Mouse (Mus musculus): ENCODE data around the gene Mast3. TPM values are rescaled to one million over a fixed set of nuclear protein-coding genes. Genes with fewer than 3 reads are reported as not detected.
"Not testable (repeated sequence)": the region's sequence is repeated elsewhere in the genome, so short reads cannot be mapped to it uniquely, and the experiment has no call there.

Mast3 gene
- polyA plus RNA-seq, 1 experiment from 2014 or later = 15.8 TPM

- ATAC-seq = no peak
- Histone ChIP-seq H3K36me3 (ENCODE audit: poor library complexity, severe bottlenecking) (peaks cover 17% of the 10 kb centered on the region), H3K27ac (no peak overlapping the region), H3K4me2 (no peak overlapping the region), H3K4me1 (peaks cover 12% of the 10 kb centered on the region), H3K9ac (no peak overlapping the region), H3K27me3 (no peaks in the 10 kb centered on the region), H3K4me3 (no peak overlapping the region), H3K9me3 (replicated peaks) (peaks cover 5% of the 10 kb centered on the region; the same call in 1 of the 2 replicates)
- 75% methylated on average over 8 of the region's 8 CpGs for WGBS
Observed at GRCm38 (mm10) chr8:70831517-70831916, 26.7 kb upstream of the Mast3 start.

DNA sequence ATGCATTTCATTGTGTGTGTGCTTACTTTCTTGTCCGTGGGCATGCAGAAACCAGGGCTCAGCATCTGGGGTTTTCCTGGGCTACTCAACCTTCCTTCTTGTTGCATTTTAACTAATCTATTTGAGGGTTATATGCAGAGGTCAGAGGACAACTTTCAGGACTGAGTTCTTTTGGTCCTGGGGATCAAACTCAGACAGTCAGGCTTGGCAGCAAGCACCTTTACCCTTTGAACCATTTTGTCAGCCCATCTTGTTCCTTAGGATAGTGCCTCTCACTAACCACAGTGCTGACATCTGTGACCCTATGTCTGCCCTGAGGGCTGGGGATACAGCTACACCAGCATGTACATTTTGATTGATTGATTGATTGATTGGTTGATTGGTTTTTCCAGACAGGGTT, 22.9 kb upstream of the Mast3 start:
- WGBS = 87% methylated on average over 1 of the region's 1 CpGs
- Histone ChIP-seq H3K36me3 (ENCODE audit: poor library complexity, severe bottlenecking) (no peaks in the 10 kb centered on the region), H3K4me1 (peaks cover 5% of the 10 kb centered on the region), H3K4me3 (no peak overlapping the region), H3K9ac (no peak overlapping the region), H3K27ac (no peak overlapping the region), H3K9me3 (replicated peaks) (peaks cover 5% of the 10 kb centered on the region; the same call in 1 of the 2 replicates), H3K27me3 (no peaks in the 10 kb centered on the region), H3K4me2 (no peak overlapping the region)
- ATAC-seq = no peak

GRCm38 (mm10) chr8:70827010-70827409, 22.2 kb upstream of the Mast3 start:
- Histone ChIP-seq H3K9ac (no peak overlapping the region), H3K4me2 (no peak overlapping the region), H3K9me3 (replicated peaks) (peaks cover 5% of the 10 kb centered on the region; the same call in 1 of the 2 replicates), H3K27ac (no peak overlapping the region), H3K36me3 (ENCODE audit: poor library complexity, severe bottlenecking) (no peaks in the 10 kb centered on the region), H3K4me3 (no peak overlapping the region), H3K4me1 (no peaks in the 10 kb centered on the region), H3K27me3 (no peaks in the 10 kb centered on the region)
- no peak for ATAC-seq
- 96% methylated on average over 2 of the region's 2 CpGs for WGBS

GRCm38 (mm10) chr8:70825816-70826215, 21.0 kb upstream of the Mast3 start:
- ATAC-seq = no peak
- H3K4me2 ChIP-seq = no peak overlapping the region
- H3K4me1 ChIP-seq = no peaks in the 10 kb centered on the region
- no peak overlapping the region for H3K4me3 ChIP-seq
- H3K9ac ChIP-seq = no peak overlapping the region
- H3K27ac ChIP-seq = no peak overlapping the region
- H3K36me3 ChIP-seq (ENCODE audit: poor library complexity, severe bottlenecking) = no peaks in the 10 kb centered on the region
- peaks cover 5% of the 10 kb centered on the region; the same call in 1 of the 2 replicates for H3K9me3 ChIP-seq (replicated peaks)
- peaks cover 5% of the 10 kb centered on the region; the same call in 1 of the 2 replicates for H3K27me3 ChIP-seq
- WGBS = 85% methylated on average over 8 of the region's 8 CpGs

DNA sequence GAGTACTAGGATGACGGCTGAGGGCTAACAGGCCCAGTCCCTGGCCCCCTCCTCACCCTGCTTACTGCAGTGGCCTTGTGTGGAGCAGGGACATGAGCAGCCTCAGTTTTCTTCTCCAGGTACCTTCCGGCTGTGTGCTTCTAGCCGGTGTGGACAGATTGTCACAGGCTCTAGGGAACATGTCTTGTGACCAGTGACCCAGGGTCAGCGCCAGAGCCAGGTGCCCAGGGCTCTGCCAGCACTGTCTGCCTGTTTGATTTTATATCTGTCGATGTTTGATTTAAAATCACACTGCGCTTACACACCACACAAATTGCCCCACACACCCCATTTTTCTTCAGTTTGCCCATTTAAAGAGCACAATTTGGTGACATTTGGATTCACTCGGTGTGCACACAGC, 18.9 kb upstream of the Mast3 start:
- WGBS = 88% methylated on average over 7 of the region's 7 CpGs
- H3K9ac ChIP-seq = no peak overlapping the region
- peaks cover 25% of the 10 kb centered on the region for H3K27me3 ChIP-seq
- H3K4me1 ChIP-seq = no peaks in the 10 kb centered on the region
- no peaks in the 10 kb centered on the region for H3K36me3 ChIP-seq (ENCODE audit: poor library complexity, severe bottlenecking)
- H3K4me3 ChIP-seq = no peak overlapping the region
- no peak for ATAC-seq
- H3K27ac ChIP-seq = no peak overlapping the region
- H3K9me3 ChIP-seq (replicated peaks) = peaks cover 6% of the 10 kb centered on the region; the same call in 1 of the 2 replicates
- H3K4me2 ChIP-seq = no peak overlapping the region

- not testable (repeated sequence) for H3K27ac ChIP-seq; H3K4me3 ChIP-seq; H3K9ac ChIP-seq; H3K4me2 ChIP-seq; H3K4me1 ChIP-seq; ATAC-seq; H3K36me3 ChIP-seq (ENCODE audit: poor library complexity, severe bottlenecking)
- 84% methylated on average over 3 of the region's 3 CpGs for WGBS
- peaks cover 29% of the 10 kb centered on the region for H3K27me3 ChIP-seq
- peaks cover 12% of the 10 kb centered on the region for H3K9me3 ChIP-seq (replicated peaks)
Observed at GRCm38 (mm10) chr8:70822594-70822993, 17.7 kb upstream of the Mast3 start.

DNA sequence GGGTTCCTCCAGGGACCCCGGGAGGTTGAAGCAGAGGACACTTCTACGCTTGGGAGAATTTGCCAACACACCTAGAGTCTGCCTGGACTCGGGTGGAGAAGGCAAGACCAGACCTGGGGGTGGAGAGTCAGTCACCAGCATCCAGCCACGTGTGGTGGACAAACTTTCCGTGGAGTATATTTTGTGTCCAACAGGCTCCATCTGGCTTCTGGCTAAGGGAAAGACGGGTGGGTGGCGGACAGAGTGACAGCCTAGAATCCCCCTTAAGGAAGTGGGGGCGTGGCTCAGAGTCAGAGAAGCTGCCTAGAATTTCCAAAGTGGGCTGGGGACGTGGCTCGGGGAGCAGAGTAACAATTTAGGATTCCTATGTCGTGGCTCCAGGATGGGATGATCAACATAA, 17.1 kb upstream of the Mast3 start:
- H3K27ac ChIP-seq = no peak overlapping the region
- no peak overlapping the region; the same call in 1 of the 2 replicates for H3K9ac ChIP-seq
- ATAC-seq = peak; percentile 19; the same call in 1 of the 2 replicates
- H3K4me2 ChIP-seq = no peak overlapping the region
- peaks cover 34% of the 10 kb centered on the region for H3K27me3 ChIP-seq
- H3K4me3 ChIP-seq = no peak overlapping the region
- no peaks in the 10 kb centered on the region for H3K36me3 ChIP-seq (ENCODE audit: poor library complexity, severe bottlenecking)
- peaks cover 11% of the 10 kb centered on the region for H3K9me3 ChIP-seq (replicated peaks)
- 56% methylated on average over 11 of the region's 11 CpGs for WGBS
- H3K4me1 ChIP-seq = 0 out of 2 replicates have a peak, but pooled peaks cover under 1% of the 10 kb centered on the region

DNA sequence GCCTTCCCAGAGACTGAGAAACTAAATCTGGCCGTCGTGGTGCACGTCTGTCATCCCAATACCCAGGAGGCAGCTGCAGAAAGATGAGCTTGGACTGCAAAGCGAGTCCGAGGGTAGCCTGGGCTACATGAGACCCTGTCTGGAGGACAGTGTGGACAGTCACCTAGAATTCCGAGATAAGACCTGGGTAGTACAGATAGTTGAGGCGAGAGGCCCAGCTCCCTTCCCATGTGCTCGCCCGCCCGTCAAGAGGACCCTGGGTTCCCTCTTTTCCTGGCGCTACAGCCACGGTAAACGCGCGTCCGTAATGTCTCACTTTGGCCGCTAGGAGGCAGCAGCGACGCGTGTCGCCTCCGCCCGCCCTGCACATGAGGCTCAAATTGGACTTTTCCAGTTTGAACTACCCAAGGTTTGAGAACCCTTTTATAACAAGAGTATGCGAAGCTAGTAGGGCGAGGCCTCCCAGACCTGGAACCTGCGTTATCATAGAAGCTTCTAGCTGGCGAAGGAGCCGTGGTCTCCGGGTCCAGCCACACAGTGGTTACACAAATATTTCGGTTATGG, 16.6 kb upstream of the Mast3 start:
- 17% methylated on average over 30 of the region's 30 CpGs for WGBS
- Histone ChIP-seq H3K4me3 (no peak overlapping the region), H3K4me1 (0 out of 2 replicates have a peak, but pooled peaks cover 5% of the 10 kb centered on the region), H3K36me3 (ENCODE audit: poor library complexity, severe bottlenecking) (no peaks in the 10 kb centered on the region), H3K27me3 (peaks cover 39% of the 10 kb centered on the region), H3K27ac (no peak overlapping the region), H3K9me3 (replicated peaks) (peaks cover 7% of the 10 kb centered on the region; the same call in 1 of the 2 replicates), H3K4me2 (no peak overlapping the region), H3K9ac (no peak overlapping the region; the same call in 1 of the 2 replicates)
- peak; percentile 59 for ATAC-seq

- H3K27ac ChIP-seq = no peak overlapping the region
- no peak overlapping the region; the same call in 1 of the 2 replicates for H3K4me2 ChIP-seq
- H3K27me3 ChIP-seq = peaks cover 51% of the 10 kb centered on the region
- WGBS = 2% methylated on average over 31 of the region's 31 CpGs
- H3K36me3 ChIP-seq (ENCODE audit: poor library complexity, severe bottlenecking) = no peaks in the 10 kb centered on the region
- peaks cover 7% of the 10 kb centered on the region; the same call in 1 of the 2 replicates for H3K9me3 ChIP-seq (replicated peaks)
- 0 out of 2 replicates have a peak, but pooled peaks cover 5% of the 10 kb centered on the region for H3K4me1 ChIP-seq
- ATAC-seq = peak; percentile 56; the same call in 1 of the 2 replicates
- H3K4me3 ChIP-seq = no peak overlapping the region
- H3K9ac ChIP-seq = no peak overlapping the region
Observed at GRCm38 (mm10) chr8:70820101-70820935, 15.5 kb upstream of the Mast3 start.

DNA sequence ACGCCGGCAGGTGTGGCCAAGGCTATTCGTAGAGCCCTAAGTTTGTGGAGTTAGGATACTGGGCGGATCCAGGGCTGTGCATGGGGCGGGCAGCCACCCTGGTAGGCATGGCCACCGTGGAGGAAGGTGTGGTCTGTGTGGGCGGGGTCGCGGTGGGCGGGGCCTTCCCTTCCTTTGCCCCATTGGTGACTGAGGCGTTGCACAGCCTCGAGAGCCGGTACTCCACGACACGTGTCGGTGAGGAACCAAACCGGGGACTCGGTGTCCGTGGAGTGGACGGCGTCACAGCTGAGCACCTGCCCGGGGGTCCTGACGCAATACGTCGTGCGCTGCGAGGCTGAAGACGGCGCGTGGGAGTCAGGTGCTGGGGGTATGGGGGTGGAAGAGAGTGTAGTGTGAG, 11.8 kb upstream of the Mast3 start:
- Histone ChIP-seq H3K9me3 (replicated peaks) (peaks cover 7% of the 10 kb centered on the region; the same call in 1 of the 2 replicates), H3K4me3 (no peak overlapping the region), H3K36me3 (ENCODE audit: poor library complexity, severe bottlenecking) (no peaks in the 10 kb centered on the region), H3K27ac (no peak overlapping the region), H3K4me2 (peak overlapping the region; percentile 45), H3K9ac (no peak overlapping the region), H3K27me3 (peaks cover 64% of the 10 kb centered on the region), H3K4me1 (0 out of 2 replicates have a peak, but pooled peaks cover 5% of the 10 kb centered on the region)
- 12% methylated on average over 30 of the region's 30 CpGs for WGBS
- ATAC-seq = 0 out of 2 replicates have a peak, but pooled peaks have one; percentile 8

GRCm38 (mm10) chr8:70812885-70813284, 8.0 kb upstream of the Mast3 start:
- Histone ChIP-seq H3K27me3 (peaks cover 35% of the 10 kb centered on the region), H3K4me3 (no peak overlapping the region), H3K36me3 (ENCODE audit: poor library complexity, severe bottlenecking) (no peaks in the 10 kb centered on the region), H3K27ac (no peak overlapping the region), H3K4me2 (no peak overlapping the region), H3K4me1 (0 out of 2 replicates have a peak, but pooled peaks cover 5% of the 10 kb centered on the region), H3K9me3 (replicated peaks) (no peaks in the 10 kb centered on the region), H3K9ac (no peak overlapping the region)
- ATAC-seq = no peak
- 72% methylated on average over 4 of the region's 4 CpGs for WGBS

DNA sequence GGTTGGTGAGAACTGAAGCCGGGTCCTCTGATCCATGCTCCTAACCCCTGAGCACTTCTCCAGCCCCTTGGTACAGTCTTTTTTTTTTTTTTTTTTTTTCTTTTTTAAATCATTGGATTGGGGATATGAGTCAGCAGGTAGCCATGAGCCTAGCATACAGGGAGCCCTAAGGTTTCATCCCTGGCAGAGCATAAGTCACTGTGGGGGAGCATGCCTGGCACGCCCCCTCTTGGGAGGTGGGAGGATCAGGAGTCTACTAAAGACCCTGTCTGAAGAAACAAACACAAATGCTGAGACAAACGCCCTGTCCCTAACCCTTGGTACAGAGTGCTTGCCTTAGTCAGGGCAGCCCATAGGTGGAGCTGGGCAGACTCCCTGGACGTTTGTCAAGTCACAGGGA, 7.2 kb upstream of the Mast3 start:
- H3K27ac ChIP-seq = no peak overlapping the region
- peaks cover 34% of the 10 kb centered on the region for H3K27me3 ChIP-seq
- H3K9me3 ChIP-seq (replicated peaks) = no peaks in the 10 kb centered on the region
- no peak for ATAC-seq
- no peak overlapping the region for H3K4me3 ChIP-seq
- H3K9ac ChIP-seq = no peak overlapping the region
- H3K4me2 ChIP-seq = no peak overlapping the region
- H3K4me1 ChIP-seq = 0 out of 2 replicates have a peak, but pooled peaks cover 5% of the 10 kb centered on the region
- no peaks in the 10 kb centered on the region for H3K36me3 ChIP-seq (ENCODE audit: poor library complexity, severe bottlenecking)
- WGBS = 34% methylated on average over 4 of the region's 4 CpGs

All from forebrain, embryonic 13.5 days (tissue).